Mouse (Mus musculus) CH12.LX (cell line): Measurements from ENCODE around the gene Gm29735.

Source experiments
- BHLHE40 ChIP-seq: IDR thresholded peaks from 2 replicates; pipeline ENCODE4 v1.6.1; 2011; ENCODE audit warnings: mild to moderate bottlenecking, low read depth, low read length, improper control_type of control experiment
- EP300 ChIP-seq: IDR thresholded peaks from 2 replicates; pipeline ENCODE4 v1.6.1; 2011; ENCODE audit warnings: low read length, improper control_type of control experiment

GRCm38 (mm10) chr7:142205488-142205887 is 48.6 kb upstream of the Gm29735 start:
- no peak for TF ChIP-seq BHLHE40
- TF ChIP-seq EP300, result no peak
